Mouse (Mus musculus): ENCODE measurements around the gene Slc12a5. TPM values are rescaled to one million over a fixed set of nuclear protein-coding genes. Genes with fewer than 3 reads are reported as not detected.

Slc12a5 gene
- total and polyA plus RNA-seq, 2 experiments from 2014 or later = 71.0 to 257 TPM

GRCm38 (mm10) chr2:164955725-164956124 is 4.9 kb upstream of the Slc12a5 start:
- H3K4me3 ChIP-seq (ENCODE audit: low read length) = no peak overlapping the region
- TF ChIP-seq CTCF (IDR thresholded peaks at IDR 0.05; ENCODE audit: low read depth) = no peak
- H3K4me1 ChIP-seq (ENCODE audit: insufficient read depth, low read length) = no peaks in the 10 kb centered on the region
- no peak overlapping the region for H3K4me2 ChIP-seq (ENCODE audit: low read depth, low read length)
- 74% methylated on average over 4 of the region's 4 CpGs for WGBS
- DNase-seq (ENCODE audit: low spot score) (no peak), ATAC-seq (no peak)
- H3K9ac ChIP-seq (replicated peaks; ENCODE audit: low read length) = no peak overlapping the region
- H3K9me3 ChIP-seq (ENCODE audit: low read length) = no peaks in the 10 kb centered on the region
- peaks cover 7% of the 10 kb centered on the region; the same call in 1 of the 2 replicates for H3K27me3 ChIP-seq (ENCODE audit: insufficient read depth, low read length)
- H3K36me3 ChIP-seq (ENCODE audit: insufficient read depth, low read length) = no peaks in the 10 kb centered on the region
- H3K27ac ChIP-seq = no peak overlapping the region

- Histone ChIP-seq H3K9me3 (ENCODE audit: low read length) (no peaks in the 10 kb centered on the region), H3K4me3 (ENCODE audit: low read length) (no peak overlapping the region), H3K4me1 (ENCODE audit: insufficient read depth, low read length) (no peaks in the 10 kb centered on the region), H3K9ac (replicated peaks; ENCODE audit: low read length) (no peak overlapping the region), H3K4me2 (ENCODE audit: low read depth, low read length) (no peak overlapping the region), H3K27me3 (ENCODE audit: insufficient read depth, low read length) (peaks cover 3% of the 10 kb centered on the region; the same call in 1 of the 2 replicates), H3K27ac (no peak overlapping the region), H3K36me3 (ENCODE audit: insufficient read depth, low read length) (no peaks in the 10 kb centered on the region)
- WGBS = 79% methylated on average over 5 of the region's 5 CpGs
- DNase-seq (ENCODE audit: low spot score) = no peak
- no peak for ATAC-seq
- no peak for TF ChIP-seq CTCF (IDR thresholded peaks at IDR 0.05; ENCODE audit: low read depth)
Observed at GRCm38 (mm10) chr2:164956195-164956594, 4.4 kb upstream of the Slc12a5 start.

- Histone ChIP-seq H3K4me3 (ENCODE audit: low read length) (no peak overlapping the region), H3K27me3 (ENCODE audit: insufficient read depth, low read length) (no peaks in the 10 kb centered on the region), H3K4me2 (ENCODE audit: low read depth, low read length) (no peak overlapping the region), H3K4me1 (ENCODE audit: insufficient read depth, low read length) (no peaks in the 10 kb centered on the region), H3K36me3 (ENCODE audit: insufficient read depth, low read length) (no peaks in the 10 kb centered on the region), H3K27ac (no peak overlapping the region), H3K9ac (replicated peaks; ENCODE audit: low read length) (no peak overlapping the region), H3K9me3 (ENCODE audit: low read length) (no peaks in the 10 kb centered on the region)
- no peak for DNase-seq (ENCODE audit: low spot score)
- WGBS = 59% methylated on average over 9 of the region's 9 CpGs
- no peak for ATAC-seq
- TF ChIP-seq CTCF (IDR thresholded peaks at IDR 0.05; ENCODE audit: low read depth) = peak; percentile 35
Observed at GRCm38 (mm10) chr2:164957548-164958315, 2.9 kb upstream of the Slc12a5 start.

GRCm38 (mm10) chr2:164961506-164962182 is 1.0 kb downstream of the Slc12a5 start:
- H3K4me1 ChIP-seq (ENCODE audit: insufficient read depth, low read length) = 0 out of 2 replicates have a peak, but pooled peaks cover 3% of the 10 kb centered on the region
- WGBS = 6% methylated on average over 17 of the region's 17 CpGs
- TF ChIP-seq CTCF (IDR thresholded peaks at IDR 0.05; ENCODE audit: low read depth) = peak; percentile 86
- peak overlapping the region; percentile 61 for H3K4me2 ChIP-seq (ENCODE audit: low read depth, low read length)
- H3K27ac ChIP-seq = peak overlapping the region; percentile 69; the same call in 1 of the 2 replicates
- H3K27me3 ChIP-seq (ENCODE audit: insufficient read depth, low read length) = 0 out of 2 replicates have a peak, but pooled peaks cover 2% of the 10 kb centered on the region
- H3K4me3 ChIP-seq (ENCODE audit: low read length) = peak overlapping the region; percentile 54
- H3K9me3 ChIP-seq (ENCODE audit: low read length) = no peaks in the 10 kb centered on the region
- ATAC-seq (peak; percentile 41; the same call in 1 of the 2 replicates), DNase-seq (ENCODE audit: low spot score) (peak; percentile 85)
- no peaks in the 10 kb centered on the region for H3K36me3 ChIP-seq (ENCODE audit: insufficient read depth, low read length)
- peak overlapping the region; percentile 63 for H3K9ac ChIP-seq (replicated peaks; ENCODE audit: low read length)

GRCm38 (mm10) chr2:164962183-164962580 is 1.6 kb downstream of the Slc12a5 start:
- Histone ChIP-seq H3K27ac (no peak overlapping the region), H3K9ac (replicated peaks; ENCODE audit: low read length) (no peak overlapping the region), H3K4me1 (ENCODE audit: insufficient read depth, low read length) (0 out of 2 replicates have a peak, but pooled peaks cover 4% of the 10 kb centered on the region), H3K9me3 (ENCODE audit: low read length) (no peaks in the 10 kb centered on the region), H3K36me3 (ENCODE audit: insufficient read depth, low read length) (no peaks in the 10 kb centered on the region), H3K4me3 (ENCODE audit: low read length) (no peak overlapping the region; the same call in 1 of the 2 replicates), H3K4me2 (ENCODE audit: low read depth, low read length) (peak overlapping the region; percentile 61; the same call in 1 of the 2 replicates), H3K27me3 (ENCODE audit: insufficient read depth, low read length) (peaks cover 8% of the 10 kb centered on the region; the same call in 1 of the 2 replicates)
- ATAC-seq = no peak
- no peak for DNase-seq (ENCODE audit: low spot score)
- WGBS = 48% methylated on average over 7 of the region's 7 CpGs
- TF ChIP-seq CTCF (IDR thresholded peaks at IDR 0.05; ENCODE audit: low read depth) = no peak

GRCm38 (mm10) chr2:164964242-164964894 is 3.8 kb downstream of the Slc12a5 start:
- Histone ChIP-seq H3K27me3 (ENCODE audit: insufficient read depth, low read length) (peaks cover 23% of the 10 kb centered on the region), H3K4me3 (ENCODE audit: low read length) (no peak overlapping the region), H3K9ac (replicated peaks; ENCODE audit: low read length) (no peak overlapping the region), H3K36me3 (ENCODE audit: insufficient read depth, low read length) (no peaks in the 10 kb centered on the region), H3K4me2 (ENCODE audit: low read depth, low read length) (peak overlapping the region; percentile 47), H3K9me3 (ENCODE audit: low read length) (no peaks in the 10 kb centered on the region), H3K4me1 (ENCODE audit: insufficient read depth, low read length) (0 out of 2 replicates have a peak, but pooled peaks cover 10% of the 10 kb centered on the region), H3K27ac (peak overlapping the region; percentile 80)
- ATAC-seq = peak; percentile 47
- peak; percentile 84 for DNase-seq (ENCODE audit: low spot score)
- 7% methylated on average over 9 of the region's 9 CpGs for WGBS
- no peak for TF ChIP-seq CTCF (IDR thresholded peaks at IDR 0.05; ENCODE audit: low read depth)

All from hindbrain, postnatal 0 days (tissue).